8 mouse cellular contexts compared by ENCODE assay signal in the genomic region with DNA sequence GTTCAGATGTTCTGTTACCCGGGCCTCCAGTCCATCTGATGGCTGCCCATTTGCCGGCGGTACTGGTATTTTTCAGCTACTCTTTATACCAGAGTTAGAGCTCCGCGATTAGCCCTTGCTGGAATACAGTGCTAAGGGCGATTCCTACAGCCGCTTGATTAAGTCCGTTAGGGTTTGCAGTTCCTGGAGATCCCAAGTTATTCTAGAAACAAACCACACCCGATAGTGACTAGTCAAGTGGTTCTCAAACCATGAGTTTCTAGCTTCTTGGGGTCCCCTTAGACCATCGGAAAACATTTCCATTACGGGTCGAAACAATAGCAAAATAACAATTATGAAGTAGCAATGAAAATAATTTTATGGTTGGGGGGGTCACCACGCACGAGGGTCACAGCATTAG. TPM values are rescaled to one million over a fixed set of nuclear protein-coding genes. Genes with fewer than 3 reads are reported as not detected.
DNase-seq lines count a peak whose midpoint lies in the region; ATAC-seq and TF ChIP-seq lines count a peak whose summit lies in the region.

No protein-coding gene starts in this region.

- peaks cover 13% of the 10 kb centered on the region for H3K36me3 ChIP-seq in erythroblast, embryonic 14.5 days (ENCODE audit: control insufficient read depth)
- no peaks in the 10 kb centered on the region for H3K36me3 ChIP-seq in C2C12 (ENCODE audit: control insufficient read depth, insufficient read depth)
- no peaks in the 10 kb centered on the region for H3K36me3 ChIP-seq in forebrain, embryonic 13.5 days (ENCODE audit: poor library complexity, severe bottlenecking)
- H3K36me3 ChIP-seq in liver, embryonic 11.5 days (ENCODE audit: control insufficient read depth, insufficient read depth, low read length): no peaks in the 10 kb centered on the region

- no peak overlapping the region for H3K9ac ChIP-seq in forebrain, embryonic 13.5 days
- peak overlapping the region; percentile 67 for H3K9ac ChIP-seq in liver, embryonic 11.5 days (ENCODE audit: low read depth, low read length)

- H3K79me2 ChIP-seq in C2C12 (ENCODE audit: control insufficient read depth, insufficient read depth): peaks cover 18% of the 10 kb centered on the region

- no peaks in the 10 kb centered on the region for H3K9me3 ChIP-seq in erythroblast, embryonic 14.5 days (ENCODE audit: control insufficient read depth, low read length)
- no peaks in the 10 kb centered on the region for H3K9me3 ChIP-seq in forebrain, embryonic 13.5 days (replicated peaks)
- H3K9me3 ChIP-seq in liver, embryonic 11.5 days (ENCODE audit: control insufficient read depth, low read length): no peaks in the 10 kb centered on the region

- peaks cover 45% of the 10 kb centered on the region for H3K4me1 ChIP-seq in erythroblast, embryonic 14.5 days (ENCODE audit: control insufficient read depth)
- H3K4me1 ChIP-seq in forebrain, embryonic 13.5 days: peaks cover 14% of the 10 kb centered on the region; the same call in 1 of the 2 replicates
- peaks cover 13% of the 10 kb centered on the region for H3K4me1 ChIP-seq in liver, embryonic 11.5 days (replicated peaks; ENCODE audit: control insufficient read depth, insufficient read depth, low read length)

- peak overlapping the region; percentile 71 for H3K4me2 ChIP-seq in forebrain, embryonic 13.5 days
- peak overlapping the region; percentile 70 for H3K4me2 ChIP-seq in liver, embryonic 11.5 days

- no peak for ATAC-seq in erythroblast, adult 5-6 weeks (replicated peaks; ENCODE audit: low FRiP score, poor library complexity, severe bottlenecking)
- no peak for ATAC-seq in forebrain, embryonic 13.5 days
- no peak for ATAC-seq in liver, embryonic 11.5 days (replicated peaks; ENCODE audit: low FRiP score)
- no peak for ATAC-seq in megakaryocyte progenitor cell, adult 5-6 weeks (replicated peaks; ENCODE audit: poor library complexity)

- H3ac ChIP-seq in C2C12 (ENCODE audit: control insufficient read depth, insufficient read length, low read depth): no peak overlapping the region

- no peak for TF ChIP-seq CTCF in C2C12 (IDR thresholded peaks at IDR 0.05; ENCODE audit: control insufficient read depth, insufficient read depth, insufficient read length)

- H3K27ac ChIP-seq in forebrain, embryonic 13.5 days: no peak overlapping the region
- peak overlapping the region; percentile 54 for H3K27ac ChIP-seq in liver, embryonic 11.5 days (ENCODE audit: low read depth, low read length)

- H3K79me3 ChIP-seq in C2C12 (ENCODE audit: low read depth): peaks cover 4% of the 10 kb centered on the region

- DNase-seq in liver, embryonic 11.5 days (ENCODE audit: low spot score): no peak
- DNase-seq in layer of hippocampus, adult 8-10 months (ENCODE audit: low spot score in 2 of 2): no peak
- DNase-seq in ovary, postnatal 10 days (ENCODE audit: low spot score): no peak

- H3K4me3 ChIP-seq in erythroblast, embryonic 14.5 days (replicated peaks): peak overlapping the region; percentile 91
- peak overlapping the region; percentile 59 for H3K4me3 ChIP-seq in C2C12 (ENCODE audit: insufficient read depth, poor library complexity, severe bottlenecking)
- peak overlapping the region; percentile 52; the same call in 1 of the 2 replicates for H3K4me3 ChIP-seq in forebrain, embryonic 13.5 days
- H3K4me3 ChIP-seq in liver, embryonic 11.5 days (ENCODE audit: low read depth, low read length): peak overlapping the region; percentile 67

- no peaks in the 10 kb centered on the region for H3K27me3 ChIP-seq in erythroblast, embryonic 14.5 days (ENCODE audit: control insufficient read depth)
- H3K27me3 ChIP-seq in C2C12 (ENCODE audit: control insufficient read depth, insufficient read depth, insufficient read length): no peaks in the 10 kb centered on the region
- no peaks in the 10 kb centered on the region for H3K27me3 ChIP-seq in forebrain, embryonic 13.5 days
- H3K27me3 ChIP-seq in liver, embryonic 11.5 days (replicated peaks; ENCODE audit: control insufficient read depth, insufficient read depth, low read length): no peaks in the 10 kb centered on the region

- 75% methylated on average over 14 of the region's 14 CpGs for WGBS in forebrain, embryonic 13.5 days
- WGBS in liver, embryonic 11.5 days: 60% methylated on average over 14 of the region's 14 CpGs

TF ChIP-seq in C2C12, 6 proteins besides CTCF, POLR2A, EP300 and RAD21:
- no peak for TF ChIP-seq MAX (IDR thresholded peaks at IDR 0.05)
- no peak for TF ChIP-seq CEBPB (IDR thresholded peaks at IDR 0.05; ENCODE audit: low read depth)
- TF ChIP-seq FOSL1 (IDR thresholded peaks at IDR 0.05; ENCODE audit: insufficient read depth, low read length, poor library complexity, severe bottlenecking): no peak
- TF ChIP-seq USF1 (IDR thresholded peaks at IDR 0.05; ENCODE audit: low read depth): no peak
- no peak for TF ChIP-seq MYOD1 (IDR thresholded peaks at IDR 0.05; ENCODE audit: control insufficient read depth, insufficient read length, low read depth)
- no peak for TF ChIP-seq MYOG (IDR thresholded peaks at IDR 0.05; ENCODE audit: control insufficient read depth, extremely low read depth, insufficient read length)

RNA-seq across cellular contexts. Expression of gene Ptgr2, which starts 0.6 kb away (rescaled TPM):
- 0.32 TPM in 2 replicates for polyA plus RNA-seq in erythroblast, embryonic 14.5 days (2012)
- total RNA-seq in erythroblast, adult 5-6 weeks (2015; ENCODE audit: low replicate concordance): 8.8 and 19.0 TPM in 2 replicates
- total RNA-seq in erythroblast, adult 5-6 weeks (2017; ENCODE audit: low replicate concordance): 7.5 and 14.4 TPM in 2 replicates
- polyA plus RNA-seq in C2C12 (2012; fragmentation: generic; extraction: Trizol): 13.3 TPM
- polyA plus RNA-seq in forebrain, embryonic 13.5 days (2015; fragmentation: Nextera tagmentation; extraction: Ambion mirVana): 13.3 and 16.7 TPM in 2 replicates
- 39.5 and 51.2 TPM in 2 replicates for polyA plus RNA-seq in liver, embryonic 11.5 days (2014; fragmentation: Nextera tagmentation; extraction: Ambion mirVana)
- total RNA-seq in megakaryocyte progenitor cell, adult 5-6 weeks (2015): 15.6 and 20.5 TPM in 2 replicates
- 58.3 and 69.6 TPM in 2 replicates for total RNA-seq in megakaryocyte progenitor cell, adult 5-6 weeks (2017)
- 10 to 100 TPM; 28.9 to 48.5 (median 41.2) TPM for total RNA-seq in layer of hippocampus, adult 8-10 months (2022)

RNA-seq across cellular contexts. Expression of gene Zfp410, which starts 32.3 kb away (rescaled TPM):
- 0.24 and 0.37 TPM in 2 replicates for polyA plus RNA-seq in erythroblast, embryonic 14.5 days (2012)
- 20.2 and 28.4 TPM in 2 replicates for total RNA-seq in erythroblast, adult 5-6 weeks (2015; ENCODE audit: low replicate concordance)
- 25.0 and 32.6 TPM in 2 replicates for total RNA-seq in erythroblast, adult 5-6 weeks (2017; ENCODE audit: low replicate concordance)
- 23.5 TPM for polyA plus RNA-seq in C2C12 (2012; fragmentation: generic; extraction: Trizol)
- polyA plus RNA-seq in forebrain, embryonic 13.5 days (2015; fragmentation: Nextera tagmentation; extraction: Ambion mirVana): 109 and 120 TPM in 2 replicates
- polyA plus RNA-seq in liver, embryonic 11.5 days (2014; fragmentation: Nextera tagmentation; extraction: Ambion mirVana): 78.1 and 79.5 TPM in 2 replicates
- 34.5 and 53.4 TPM in 2 replicates for total RNA-seq in megakaryocyte progenitor cell, adult 5-6 weeks (2015)
- 33.8 and 43.4 TPM in 2 replicates for total RNA-seq in megakaryocyte progenitor cell, adult 5-6 weeks (2017)
- 10 to 100 TPM; 34.6 to 44.5 (median 37.9) TPM for total RNA-seq in layer of hippocampus, adult 8-10 months (2022)

Comparison
In these comparisons a context has a peak if more than half of its experiments do, and no peak if none do; other contexts are left out.
1. RNA of gene Ptgr2, which starts 0.6 kb away (polyA plus RNA-seq): 39.5 to 51.2 TPM in liver, embryonic 11.5 days, 13.3 TPM in C2C12 (single experiment) and 13.3 to 16.7 TPM in forebrain, embryonic 13.5 days; 0.32 TPM in erythroblast, embryonic 14.5 days; every median in the first group is over 10 times any median in the second.
2. RNA of gene Zfp410, which starts 32.3 kb away (polyA plus RNA-seq): 109 to 120 TPM in forebrain, embryonic 13.5 days, 78.1 to 79.5 TPM in liver, embryonic 11.5 days and 23.5 TPM in C2C12 (single experiment); 0.24 to 0.37 TPM in erythroblast, embryonic 14.5 days; every median in the first group is over 10 times any median in the second.
3. Peak in every context shown above with its lines, with median percentiles within 50 percentile points of each other: H3K4me3 ChIP-seq.